Mouse (Mus musculus) splenic B cell, adult 2 months (primary cell): ENCODE measurements at regions not wholly inside any gene's neighbourhood (a gene's known extent, or its start where the extent isn't known, plus 50 kb on each side); places are given as distances from the start of the nearest gene placed in this dataset.

Source experiments
- DNase-seq: peaks from one replicate; pipeline ENCODE4 v3.0.0-alpha.2; 2011; ENCODE audit warnings: low read depth, low spot score
- H3K27me3 ChIP-seq: 2 replicates; pipeline ENCODE4 v1.6.1; 2012; ENCODE audit warnings: mild to moderate bottlenecking, low read length, moderate library complexity, mixed read lengths; ENCODE audit not compliant: control insufficient read depth, poor library complexity, insufficient read depth, severe bottlenecking
- H3K36me3 ChIP-seq: 2 replicates; pipeline ENCODE4 v1.6.1; 2012; ENCODE audit warnings: mild to moderate bottlenecking, low read length, moderate library complexity, mixed read lengths; ENCODE audit not compliant: control insufficient read depth, poor library complexity, insufficient read depth, severe bottlenecking

DNA sequence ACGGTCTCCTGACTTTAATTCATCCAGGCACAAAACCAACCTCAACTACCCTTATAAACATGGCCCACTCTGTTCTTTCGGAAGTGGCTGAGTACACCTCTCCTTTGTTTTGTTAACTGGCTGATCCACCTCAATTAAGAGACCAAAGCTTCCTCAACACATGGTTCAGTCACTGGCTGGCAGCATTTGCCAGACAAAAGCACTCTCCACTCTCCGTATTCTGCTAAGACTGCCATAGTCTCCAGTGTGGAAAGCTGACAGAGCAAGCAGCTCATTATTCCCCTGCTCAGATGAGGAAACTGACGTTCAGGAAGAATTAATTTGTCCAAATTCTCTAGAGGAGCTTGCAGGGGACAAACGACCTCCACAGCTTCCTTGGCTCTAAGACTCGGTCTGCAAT is 56.5 kb upstream of the Clint1 start:
- no peak for DNase-seq
- Histone ChIP-seq H3K36me3 (no peaks in the 10 kb centered on the region), H3K27me3 (no peaks in the 10 kb centered on the region)

- no peaks in the 10 kb centered on the region for H3K36me3 ChIP-seq
- no peaks in the 10 kb centered on the region for H3K27me3 ChIP-seq
- peak; percentile 70 for DNase-seq
Observed at GRCm38 (mm10) chr11:45795731-45796130, 56.1 kb upstream of the Clint1 start.

DNA sequence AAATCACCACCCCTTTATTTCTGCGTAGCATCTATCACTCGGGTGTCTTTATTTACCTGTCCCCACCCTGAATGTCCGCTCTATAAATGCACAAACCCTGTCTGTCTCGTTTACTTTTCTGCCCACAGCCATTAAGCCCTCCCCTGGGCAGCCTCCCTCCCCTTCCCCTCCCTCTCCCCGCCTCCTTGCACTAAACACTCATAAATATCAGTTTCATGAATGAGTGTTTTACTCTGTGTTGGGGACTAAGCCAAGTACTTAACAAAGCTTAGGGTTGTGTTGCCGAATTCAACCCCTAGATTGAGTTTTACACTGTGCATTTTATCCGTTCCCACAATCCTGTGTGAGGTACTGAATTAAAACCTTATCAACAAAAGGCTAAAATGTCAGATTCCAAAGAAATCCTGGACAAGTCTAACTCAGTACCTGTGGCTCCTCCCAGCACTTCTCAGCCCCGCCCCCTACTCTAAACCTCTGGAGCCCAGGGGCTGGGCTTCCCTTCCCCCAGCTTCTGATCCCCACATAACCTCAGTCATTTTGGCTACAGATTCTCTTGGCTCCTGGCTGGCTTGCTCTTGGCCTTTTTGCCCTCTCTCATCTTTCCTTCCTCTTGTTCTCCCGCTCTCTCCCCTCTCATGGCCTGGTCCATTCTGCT is 52.0 kb upstream of the Clint1 start:
- Histone ChIP-seq H3K27me3 (no peaks in the 10 kb centered on the region; the same call in 1 of the 2 replicates), H3K36me3 (no peaks in the 10 kb centered on the region)
- no peak for DNase-seq
